Mouse (Mus musculus) frontal cortex, postnatal 14 days (tissue): ENCODE data around the gene Atp2c1.

Experiments used
- DNase-seq, 2 experiments: peaks; one replicate each; pipeline ENCODE4 v3.0.0; 2022; ENCODE audit warnings: low spot score in 2 of 2

Atp2c1 gene

GRCm38 (mm10) chr9:105366199-105366598 is 160.9 kb downstream of the Atp2c1 start:
- DNase-seq: no peak

GRCm38 (mm10) chr9:105363520-105364231 is 163.4 kb downstream of the Atp2c1 start:
- no peak for DNase-seq

GRCm38 (mm10) chr9:105362181-105362580 is 164.9 kb downstream of the Atp2c1 start:
- no peak for DNase-seq
